Mouse (Mus musculus) brain, embryonic 14.5 days (tissue): ENCODE measurements around the gene Gopc.

ENCODE experiments used
- CTCF ChIP-seq: fragments of 200-500 bp; IDR thresholded peaks from 2 replicates; pipeline ENCODE4 v1.5.1; 2012; ENCODE audit warnings: inconsistent platforms, mild to moderate bottlenecking, moderate library complexity, borderline replicate concordance; ENCODE audit not compliant: insufficient read depth, insufficient read length; ENCODE audit errors: extremely low read depth
- POLR2A ChIP-seq: fragments of 200-500 bp; IDR thresholded peaks from 2 replicates; pipeline ENCODE4 v1.6.1; 2012; ENCODE audit warnings: mild to moderate bottlenecking, inconsistent platforms, borderline replicate concordance; ENCODE audit not compliant: poor library complexity, insufficient read depth, insufficient read length, severe bottlenecking; ENCODE audit errors: extremely low read depth

- TF ChIP-seq POLR2A (no peak), CTCF (no peak)
Measured at GRCm38 (mm10) chr10:52391208-52391607, 9.3 kb upstream of the Gopc start.
